In genomic region chr17:45958094-45958881, GRCm38 (mm10) we compare ENCODE assay signal across 9 mouse cellular contexts.
A peak's percentile ranks its signal among the peaks of the same experiment; 100 is the strongest.
DNase-seq lines count a peak whose midpoint lies in the region; ATAC-seq and TF ChIP-seq lines count a peak whose summit lies in the region.
"Had no signal": no experiment of that assay in that cellular context is flagged by ENCODE, and none has a peak within 500 bp of the region (broad histone marks: within the 10 kb centered on the region; RNA-seq: fewer than 3 reads in every experiment).

No protein-coding gene starts in this region.

- no peak overlapping the region for H3K4me2 ChIP-seq in limb, embryonic 11.5 days (ENCODE audit: low read depth, severe bottlenecking)
- H3K4me2 ChIP-seq: limb, embryonic 15.5 days had no signal

- peak; percentile 69 for TF ChIP-seq CTCF in layer of hippocampus, adult 2 months (conservative IDR thresholded peaks at IDR 0.05)
- TF ChIP-seq CTCF in small intestine, adult 2 months (IDR thresholded peaks at IDR 0.05; ENCODE audit: extremely low read depth, insufficient read length, insufficient replicate concordance, low read depth, low read length), result no peak

- H3K4me1 ChIP-seq in limb, embryonic 11.5 days (ENCODE audit: control insufficient read depth, insufficient read depth, low read length), result no peaks in the 10 kb centered on the region
- H3K4me1 ChIP-seq in small intestine, adult 2 months (ENCODE audit: control insufficient read depth, insufficient read depth, insufficient read length, low read length), result peaks cover 9% of the 10 kb centered on the region

- 82% methylated on average over 7 of the region's 7 CpGs for WGBS in limb, embryonic 11.5 days
- WGBS in small intestine, adult 2 months, result 67% methylated on average over 7 of the region's 7 CpGs

- H3K9me3 ChIP-seq in limb, embryonic 11.5 days (ENCODE audit: control insufficient read depth, low read length), result no peaks in the 10 kb centered on the region
- H3K9me3 ChIP-seq: limb, embryonic 15.5 days had no signal

- no peak for TF ChIP-seq POLR2A in small intestine, adult 2 months (IDR thresholded peaks at IDR 0.05; ENCODE audit: low read depth, low read length)

- H3K36me3 ChIP-seq in limb, embryonic 11.5 days (ENCODE audit: control insufficient read depth, insufficient read depth, low read length), result no peaks in the 10 kb centered on the region
- H3K36me3 ChIP-seq in small intestine, adult 2 months (ENCODE audit: control insufficient read depth, insufficient read depth, low read length), result no peaks in the 10 kb centered on the region
- H3K36me3 ChIP-seq: limb, embryonic 15.5 days had no signal

- no peak overlapping the region for H3K9ac ChIP-seq in limb, embryonic 11.5 days (ENCODE audit: low read length)
- H3K9ac ChIP-seq: limb, embryonic 15.5 days had no signal

- DNase-seq in layer of hippocampus, adult 2 months (ENCODE audit: low spot score in 2 of 2), result no peak
- DNase-seq in layer of hippocampus, adult 8-10 months (ENCODE audit: low spot score in 2 of 2), result no peak
- DNase-seq in limb, embryonic 11.5 days (ENCODE audit: low spot score), result peak; percentile 35
- DNase-seq in gastrocnemius, postnatal 25 days, result no peak
- DNase-seq in right cerebral cortex, postnatal 14 days, result no peak

- no peaks in the 10 kb centered on the region for H3K27me3 ChIP-seq in limb, embryonic 11.5 days (ENCODE audit: control insufficient read depth, insufficient read depth, low read length)
- H3K27me3 ChIP-seq in small intestine, adult 2 months (ENCODE audit: control insufficient read depth, insufficient read depth, low read length), result no peaks in the 10 kb centered on the region
- H3K27me3 ChIP-seq: limb, embryonic 15.5 days had no signal

- H3K27ac ChIP-seq in layer of hippocampus, adult 2 months, result no peak overlapping the region
- no peak overlapping the region for H3K27ac ChIP-seq in limb, embryonic 11.5 days (replicated peaks; ENCODE audit: low read depth, low read length)
- H3K27ac ChIP-seq in small intestine, adult 2 months (ENCODE audit: insufficient read depth, low read depth, low read length), result peak overlapping the region; percentile 75
- H3K27ac ChIP-seq: limb, embryonic 15.5 days had no signal

- H3K4me3 ChIP-seq in layer of hippocampus, adult 2 months, result no peak overlapping the region
- no peak overlapping the region for H3K4me3 ChIP-seq in limb, embryonic 11.5 days (ENCODE audit: low read depth, low read length)
- no peak overlapping the region for H3K4me3 ChIP-seq in small intestine, adult 2 months (ENCODE audit: low read depth, low read length)
- H3K4me3 ChIP-seq: limb, embryonic 15.5 days had no signal

- ATAC-seq in common myeloid progenitor, adult 5-6 weeks (replicated peaks; ENCODE audit: low read depth, poor library complexity, severe bottlenecking), result peak; percentile 69
- ATAC-seq in limb, embryonic 11.5 days (ENCODE audit: insufficient number of reproducible peaks, low FRiP score, low TSS enrichment, low read depth), result no peak
- ATAC-seq in erythroid progenitor cell, adult 5-6 weeks (replicated peaks; ENCODE audit: low FRiP score, poor library complexity, severe bottlenecking), result no peak
